Mouse (Mus musculus) CD8-positive naive resting alpha-beta T cell, adult 57 days (primary cell): ENCODE measurements around the gene Ccna1. TPM values are rescaled to one million over a fixed set of nuclear protein-coding genes. Genes with fewer than 3 reads are reported as not detected.

Experiments
- total RNA-seq: library from RNA; stranded (reverse); gene quantifications from one replicate; pipeline ENCODE4 v1.2.4, GENCODE M21; 2023

Gene Ccna1
- total RNA-seq = not detected

DNA sequence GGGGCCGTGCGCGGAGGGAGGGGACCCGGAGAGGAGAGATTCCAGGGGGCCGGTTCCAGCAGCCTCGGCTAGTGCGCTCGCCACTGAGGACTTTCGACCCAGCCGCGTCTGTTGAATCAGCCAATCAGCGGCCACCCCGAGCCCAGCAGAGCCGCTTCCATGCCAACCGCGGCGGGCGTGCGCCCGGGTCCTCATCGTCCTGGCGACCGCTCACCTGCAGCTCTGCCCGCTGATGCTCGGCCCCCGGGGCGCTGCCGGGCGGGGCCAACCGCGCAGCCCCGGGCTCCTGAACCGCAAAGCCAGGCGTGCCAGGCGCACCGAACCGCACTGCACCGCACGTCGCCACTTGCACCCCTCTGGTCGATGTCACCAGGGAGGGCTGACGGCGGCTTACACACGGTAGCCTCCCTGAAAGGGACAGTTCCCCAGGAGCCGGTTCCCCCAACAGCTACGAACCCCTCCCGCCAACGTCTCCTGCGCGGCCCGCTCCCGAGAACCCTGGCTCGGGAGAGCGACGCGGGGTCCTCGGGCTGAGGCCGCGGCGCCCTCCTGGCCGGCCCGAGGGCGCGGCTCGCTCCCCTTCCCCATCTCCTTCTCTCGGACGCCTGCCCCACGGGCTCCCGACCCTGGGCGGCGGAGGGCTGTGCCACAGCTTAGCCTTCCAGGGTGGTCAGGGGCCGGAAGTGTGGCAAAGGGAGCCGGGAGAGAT is at the start of gene Ccna1:
Gene Ccna1, minus strand, starts transcription at position 464 of the 709 bp plus-strand sequence.

Other genes with a start within 250 kb of the Ccna1 start
- gene Rfxap, start 247.7 kb downstream of the Ccna1 start, total RNA-seq = 32.6 TPM
- not detected for gene Sertm1, start 139.6 kb downstream of the Ccna1 start, total RNA-seq
- gene Spg20, start 56.6 kb upstream of the Ccna1 start, total RNA-seq = 22.9 TPM
- gene Ccdc169, start 81.8 kb upstream of the Ccna1 start, total RNA-seq = not detected
- gene Sohlh2, start 126.5 kb upstream of the Ccna1 start, total RNA-seq = not detected
- not detected for gene Dclk1, start 186.9 kb upstream of the Ccna1 start, total RNA-seq